Mouse (Mus musculus) kidney, adult 2 months (tissue): ENCODE results near the gene Csrnp2.

Experiments used
- CTCF ChIP-seq: fragments of 200-500 bp; conservative IDR thresholded peaks from 2 replicates; pipeline ENCODE4 v1.5.1; 2011; ENCODE audit warnings: low read depth, mild to moderate bottlenecking, control low read depth, low read length, moderate library complexity, mixed read lengths; ENCODE audit not compliant: insufficient read depth, insufficient read length
- POLR2A ChIP-seq: fragments of 200-500 bp; IDR thresholded peaks from one replicate; pipeline ENCODE4 v1.6.1; 2011; ENCODE audit warnings: low read depth, low read length, control low read depth

GRCm38 (mm10) chr15:100468295-100469188 is 26.7 kb downstream of the Csrnp2 start, which contains the start of gene Letmd1:
- TF ChIP-seq POLR2A (peak; percentile 53), CTCF (peak; percentile 63)
